Mouse (Mus musculus): ENCODE results near the gene Zfp583. TPM values are rescaled to one million over a fixed set of nuclear protein-coding genes. Genes with fewer than 3 reads are reported as not detected.
"Not testable (repeated sequence)": the region's sequence is repeated elsewhere in the genome, so short reads cannot be mapped to it uniquely, and the experiment has no call there.

Zfp583 gene
- polyA plus RNA-seq, 1 experiment from 2014 or later: 6.5 TPM

- Histone ChIP-seq H3K4me1 (ENCODE audit: control insufficient read depth, insufficient read depth, low read length) (peaks cover 6% of the 10 kb centered on the region; the same call in 1 of the 2 replicates), H3K36me3 (ENCODE audit: control insufficient read depth, insufficient read depth, low read length) (0 out of 2 replicates have a peak, but pooled peaks cover 6% of the 10 kb centered on the region), H3K4me2 (ENCODE audit: low read depth, low read length) (peak overlapping the region; percentile 74), H3K4me3 (ENCODE audit: low read depth, low read length) (peak overlapping the region; percentile 66), H3K9ac (ENCODE audit: low read depth, low read length) (peak overlapping the region; percentile 85), H3K27me3 (replicated peaks; ENCODE audit: control insufficient read depth, insufficient read depth, low read length) (no peaks in the 10 kb centered on the region), H3K27ac (replicated peaks; ENCODE audit: low read depth, low read length) (peak overlapping the region; percentile 81), H3K9me3 (ENCODE audit: control insufficient read depth, low read length) (0 out of 2 replicates have a peak, but pooled peaks cover 6% of the 10 kb centered on the region)
- WGBS: 16% methylated on average over 23 of the region's 23 CpGs
- DNase-seq (ENCODE audit: low spot score): peak; percentile 5
- ATAC-seq (ENCODE audit: low read depth): peak; percentile 82
Observed at GRCm38 (mm10) chr7:6330458-6331232, 440 bp downstream of the Zfp583 start.

- H3K9ac ChIP-seq (ENCODE audit: low read depth, low read length); ATAC-seq (ENCODE audit: low read depth); H3K4me1 ChIP-seq (ENCODE audit: control insufficient read depth, insufficient read depth, low read length); H3K4me3 ChIP-seq (ENCODE audit: low read depth, low read length); H3K4me2 ChIP-seq (ENCODE audit: low read depth, low read length); H3K27me3 ChIP-seq (replicated peaks; ENCODE audit: control insufficient read depth, insufficient read depth, low read length); H3K27ac ChIP-seq (replicated peaks; ENCODE audit: low read depth, low read length): not testable (repeated sequence)
- DNase-seq (ENCODE audit: low spot score): peak; percentile 52
- 76% methylated on average over 11 of the region's 11 CpGs for WGBS
- Histone ChIP-seq H3K36me3 (ENCODE audit: control insufficient read depth, insufficient read depth, low read length) (peaks cover 36% of the 10 kb centered on the region), H3K9me3 (ENCODE audit: control insufficient read depth, low read length) (peaks cover 14% of the 10 kb centered on the region)
Observed at GRCm38 (mm10) chr7:6300796-6301195, 30.3 kb downstream of the Zfp583 start.

- WGBS: 88% methylated on average over 5 of the region's 6 CpGs
- not testable (repeated sequence) for H3K27ac ChIP-seq (replicated peaks; ENCODE audit: low read depth, low read length); H3K4me1 ChIP-seq (ENCODE audit: control insufficient read depth, insufficient read depth, low read length); H3K27me3 ChIP-seq (replicated peaks; ENCODE audit: control insufficient read depth, insufficient read depth, low read length); H3K9ac ChIP-seq (ENCODE audit: low read depth, low read length); H3K9me3 ChIP-seq (ENCODE audit: control insufficient read depth, low read length); DNase-seq (ENCODE audit: low spot score); H3K4me2 ChIP-seq (ENCODE audit: low read depth, low read length); ATAC-seq (ENCODE audit: low read depth); H3K4me3 ChIP-seq (ENCODE audit: low read depth, low read length)
- peaks cover 31% of the 10 kb centered on the region for H3K36me3 ChIP-seq (ENCODE audit: control insufficient read depth, insufficient read depth, low read length)
Observed at GRCm38 (mm10) chr7:6291121-6291520, 40.0 kb downstream of the Zfp583 start.

- ATAC-seq (ENCODE audit: low read depth): peak; percentile 0; the same call in 1 of the 2 replicates
- no peaks in the 10 kb centered on the region for H3K9me3 ChIP-seq (ENCODE audit: control insufficient read depth, low read length)
- peak overlapping the region; percentile 52 for H3K4me3 ChIP-seq (ENCODE audit: low read depth, low read length)
- DNase-seq (ENCODE audit: low spot score): no peak
- peak overlapping the region; percentile 85 for H3K4me2 ChIP-seq (ENCODE audit: low read depth, low read length)
- H3K27ac ChIP-seq (replicated peaks; ENCODE audit: low read depth, low read length): peak overlapping the region; percentile 39; the same call in 1 of the 2 replicates
- 0 out of 2 replicates have a peak, but pooled peaks cover 3% of the 10 kb centered on the region for H3K36me3 ChIP-seq (ENCODE audit: control insufficient read depth, insufficient read depth, low read length)
- WGBS: 28% methylated on average over 15 of the region's 15 CpGs
- no peaks in the 10 kb centered on the region for H3K27me3 ChIP-seq (replicated peaks; ENCODE audit: control insufficient read depth, insufficient read depth, low read length)
- H3K9ac ChIP-seq (ENCODE audit: low read depth, low read length): peak overlapping the region; percentile 69
- peaks cover 12% of the 10 kb centered on the region for H3K4me1 ChIP-seq (ENCODE audit: control insufficient read depth, insufficient read depth, low read length)
Observed at GRCm38 (mm10) chr7:6286921-6287531, 44.1 kb downstream of the Zfp583 start.

- ATAC-seq (ENCODE audit: low read depth): peak; percentile 89
- WGBS: 3% methylated on average over 37 of the region's 50 CpGs
Observed at GRCm38 (mm10) chr7:6285842-6286705, 45.0 kb downstream of the Zfp583 start, which contains the start of gene Zfp667. TSS of gene Zfp667 (plus strand) at chr7:6286579.

GRCm38 (mm10) chr7:6285366-6285765 lies 45.7 kb downstream of the Zfp583 start:
- H3K4me2 ChIP-seq (ENCODE audit: low read depth, low read length): peak overlapping the region; percentile 85
- H3K27ac ChIP-seq (replicated peaks; ENCODE audit: low read depth, low read length): peak overlapping the region; percentile 88; the same call in 1 of the 2 replicates
- no peaks in the 10 kb centered on the region for H3K36me3 ChIP-seq (ENCODE audit: control insufficient read depth, insufficient read depth, low read length)
- H3K9ac ChIP-seq (ENCODE audit: low read depth, low read length): no peak overlapping the region
- no peak overlapping the region for H3K4me3 ChIP-seq (ENCODE audit: low read depth, low read length)
- ATAC-seq (ENCODE audit: low read depth) (no peak), DNase-seq (ENCODE audit: low spot score) (no peak)
- 85% methylated on average over 6 of the region's 6 CpGs for WGBS
- peaks cover 12% of the 10 kb centered on the region for H3K4me1 ChIP-seq (ENCODE audit: control insufficient read depth, insufficient read depth, low read length)
- H3K9me3 ChIP-seq (ENCODE audit: control insufficient read depth, low read length): no peaks in the 10 kb centered on the region
- H3K27me3 ChIP-seq (replicated peaks; ENCODE audit: control insufficient read depth, insufficient read depth, low read length): no peaks in the 10 kb centered on the region

More at GRCm38 (mm10) chr7:6285842-6286705, 45.0 kb downstream of the Zfp583 start, which contains the start of gene Zfp667:
- Histone ChIP-seq H3K27ac (replicated peaks; ENCODE audit: low read depth, low read length) (peak within 1 kb of the TSS; percentile 88), H3K27me3 (replicated peaks; ENCODE audit: control insufficient read depth, insufficient read depth, low read length) (no peaks in the 10 kb centered on the region), H3K9ac (ENCODE audit: low read depth, low read length) (peak within 1 kb of the TSS; percentile 69), H3K9me3 (ENCODE audit: control insufficient read depth, low read length) (no peaks in the 10 kb centered on the region), H3K4me2 (ENCODE audit: low read depth, low read length) (peak within 1 kb of the TSS; percentile 85), H3K4me1 (ENCODE audit: control insufficient read depth, insufficient read depth, low read length) (peaks cover 12% of the 10 kb centered on the region), H3K4me3 (ENCODE audit: low read depth, low read length) (peak within 1 kb of the TSS; percentile 52), H3K36me3 (ENCODE audit: control insufficient read depth, insufficient read depth, low read length) (0 out of 2 replicates have a peak, but pooled peaks cover 3% of the 10 kb centered on the region)
- DNase-seq (ENCODE audit: low spot score): peak; percentile 98

GRCm38 (mm10) chr7:6284442-6285012 lies 46.6 kb downstream of the Zfp583 start:
- H3K4me3 ChIP-seq (ENCODE audit: low read depth, low read length): no peak overlapping the region
- peaks cover 12% of the 10 kb centered on the region for H3K4me1 ChIP-seq (ENCODE audit: control insufficient read depth, insufficient read depth, low read length)
- 80% methylated on average over 4 of the region's 4 CpGs for WGBS
- no peak for DNase-seq (ENCODE audit: low spot score)
- no peaks in the 10 kb centered on the region for H3K27me3 ChIP-seq (replicated peaks; ENCODE audit: control insufficient read depth, insufficient read depth, low read length)
- H3K9ac ChIP-seq (ENCODE audit: low read depth, low read length): no peak overlapping the region
- no peak overlapping the region for H3K4me2 ChIP-seq (ENCODE audit: low read depth, low read length)
- H3K27ac ChIP-seq (replicated peaks; ENCODE audit: low read depth, low read length): no peak overlapping the region
- no peaks in the 10 kb centered on the region for H3K36me3 ChIP-seq (ENCODE audit: control insufficient read depth, insufficient read depth, low read length)
- no peaks in the 10 kb centered on the region for H3K9me3 ChIP-seq (ENCODE audit: control insufficient read depth, low read length)
- no peak for ATAC-seq (ENCODE audit: low read depth)
